Mouse (Mus musculus) cortical plate, adult 2 months (tissue): ENCODE data around the gene Immp2l. TPM values are rescaled to one million over a fixed set of nuclear protein-coding genes. Genes with fewer than 3 reads are reported as not detected.

Experiments used
- H3K27ac ChIP-seq: fragments of 200-500 bp; 2 replicates; pipeline ENCODE4 v1.5.1; 2012; ENCODE audit warnings: low read length, control low read depth, inconsistent platforms; ENCODE audit not compliant: insufficient read depth
- H3K4me1 ChIP-seq: fragments of 200-500 bp; 2 replicates; pipeline ENCODE4 v1.6.1; 2011; ENCODE audit warnings: low read length; ENCODE audit not compliant: control insufficient read depth, insufficient read depth
- H3K4me3 ChIP-seq: fragments of 200-500 bp; 2 replicates; pipeline ENCODE4 v1.5.1; 2011; ENCODE audit warnings: mild to moderate bottlenecking, low read length, control low read depth; ENCODE audit not compliant: insufficient read depth
- CTCF ChIP-seq: fragments of 200-500 bp; IDR thresholded peaks from 2 replicates; pipeline ENCODE4 v1.5.1; 2011; ENCODE audit warnings: mild to moderate bottlenecking, control low read depth, low read length; ENCODE audit not compliant: insufficient read depth; ENCODE audit errors: extremely low read depth
- POLR2A ChIP-seq: fragments of 200-500 bp; IDR thresholded peaks from 2 replicates; pipeline ENCODE4 v1.6.1; 2011; ENCODE audit warnings: mild to moderate bottlenecking, low read length, control low read depth; ENCODE audit not compliant: insufficient read depth; ENCODE audit errors: extremely low read depth
- polyA plus RNA-seq: library from polyadenylated mRNA; depleted of rRNA; stranded (reverse); fragments of >200 nt; gene quantifications from 2 replicates; pipeline ENCODE4 v1.2.3, GENCODE M21; 2012

The Immp2l gene
- polyA plus RNA-seq, 1 experiment, result 8.0 TPM

DNA sequence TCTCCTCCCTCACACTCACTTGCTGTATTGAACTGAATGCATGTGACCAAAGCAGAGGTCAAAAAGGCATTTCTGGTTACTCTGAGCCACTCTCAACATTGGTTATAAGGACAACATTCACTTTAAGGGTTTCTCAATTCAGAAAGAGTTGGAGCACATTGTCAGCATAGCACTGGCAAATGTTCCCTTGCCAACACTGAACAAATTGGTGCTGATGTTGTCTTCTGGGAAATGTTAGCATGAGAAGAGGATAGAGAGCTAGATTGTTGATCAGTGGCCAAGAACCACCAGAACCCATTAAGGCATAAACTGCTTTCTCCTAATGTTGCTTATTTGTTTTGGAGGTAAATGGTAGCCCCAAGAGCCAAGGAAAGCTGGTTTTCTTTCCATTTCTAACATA lies 922.6 kb downstream of the Immp2l start:
- Histone ChIP-seq H3K4me1 (no peaks in the 10 kb centered on the region), H3K27ac (no peak overlapping the region), H3K4me3 (no peak overlapping the region)
- TF ChIP-seq POLR2A (no peak), CTCF (no peak)

DNA sequence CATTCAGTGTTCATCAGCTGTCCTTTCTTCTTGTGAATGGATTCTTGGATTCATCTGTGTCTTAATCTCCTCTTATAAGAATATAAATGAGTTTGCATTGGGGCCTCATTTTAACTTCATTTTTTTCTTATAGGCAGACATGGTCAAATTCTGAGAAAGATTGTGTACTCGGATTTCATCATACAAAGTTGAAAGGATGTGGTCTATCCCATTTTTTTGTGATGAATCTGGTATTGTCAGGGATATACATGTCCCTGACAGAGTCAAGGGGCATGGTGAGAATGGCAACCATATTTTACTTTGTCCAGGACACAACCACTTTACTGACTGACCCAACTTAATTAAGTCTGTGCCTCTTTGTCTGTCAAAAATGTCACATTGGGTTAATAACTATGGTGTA lies 925.5 kb downstream of the Immp2l start:
- H3K4me1 ChIP-seq, result no peaks in the 10 kb centered on the region
- H3K27ac ChIP-seq, result no peak overlapping the region
- TF ChIP-seq CTCF (no peak), POLR2A (no peak)
- no peak overlapping the region for H3K4me3 ChIP-seq

- no peak overlapping the region for H3K4me3 ChIP-seq
- H3K27ac ChIP-seq, result no peak overlapping the region
- no peaks in the 10 kb centered on the region for H3K4me1 ChIP-seq
- TF ChIP-seq POLR2A (no peak), CTCF (no peak)
Observed at GRCm38 (mm10) chr12:41949841-41950241, 926.0 kb downstream of the Immp2l start.

DNA sequence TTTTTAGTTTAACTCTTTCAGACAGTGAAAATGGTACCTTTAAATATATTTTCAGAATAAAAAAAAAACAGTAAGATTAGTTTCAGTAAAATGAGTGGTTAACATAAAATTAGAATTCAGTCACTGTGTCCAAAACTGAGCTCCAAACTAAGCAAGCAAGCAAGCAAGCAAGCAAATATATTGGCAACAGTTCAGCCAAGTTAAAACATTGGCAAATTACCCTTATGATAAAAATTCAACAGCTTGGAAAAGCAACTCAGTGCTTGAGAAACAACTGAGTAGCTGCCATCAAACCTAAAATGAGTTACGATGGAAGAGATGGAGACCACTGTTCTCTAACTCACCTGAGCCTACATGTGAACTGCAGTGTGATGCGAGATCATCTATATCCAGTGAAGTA lies 926.8 kb downstream of the Immp2l start:
- no peak for TF ChIP-seq CTCF
- TF ChIP-seq POLR2A, result no peak
- Histone ChIP-seq H3K4me3 (no peak overlapping the region), H3K27ac (no peak overlapping the region), H3K4me1 (no peaks in the 10 kb centered on the region)

- TF ChIP-seq POLR2A (no peak), CTCF (no peak)
- H3K27ac ChIP-seq, result no peak overlapping the region
Observed at GRCm38 (mm10) chr12:41961038-41961437, 937.1 kb downstream of the Immp2l start.

DNA sequence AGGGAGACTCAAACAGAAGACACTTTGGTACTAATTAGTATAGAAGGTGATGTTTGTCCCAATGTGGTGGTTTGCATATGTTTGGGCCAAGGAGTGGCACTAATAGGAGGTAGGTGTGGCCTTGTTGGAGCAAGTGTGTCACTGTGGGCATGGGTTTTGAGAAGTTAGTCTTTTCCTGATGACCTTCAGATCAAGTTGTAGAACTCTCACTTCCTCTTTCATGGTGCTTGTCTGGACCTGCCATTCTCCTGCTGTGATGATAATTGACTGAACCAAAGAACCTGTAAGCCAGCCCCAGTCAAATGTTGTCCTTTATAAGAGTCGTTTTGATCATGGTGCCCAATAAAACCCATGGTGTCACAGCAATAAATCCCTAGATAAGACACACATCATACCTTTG lies 967.5 kb downstream of the Immp2l start:
- no peak overlapping the region for H3K27ac ChIP-seq
- TF ChIP-seq POLR2A (no peak), CTCF (no peak)

More at GRCm38 (mm10) chr12:41961038-41961437, 937.1 kb downstream of the Immp2l start:
- no peak overlapping the region for H3K4me3 ChIP-seq
- no peaks in the 10 kb centered on the region for H3K4me1 ChIP-seq

More for the DNA sequence above, 967.5 kb downstream of the Immp2l start:
- H3K4me1 ChIP-seq, result no peaks in the 10 kb centered on the region
- H3K4me3 ChIP-seq, result no peak overlapping the region
